Mouse (Mus musculus) mouse trophoblast stem cell (cell line): ENCODE results near the gene Jak1.

Experiments used
- in situ Hi-C, 2 experiments: fragments of 300-500 bp; cut with MseI, MboI; formaldehyde crosslinking; loops; 2 replicates in 1 of 2; 3 replicates in 1 of 2; pipeline ENCODE4 v1.15.1; 2025

Jak1 gene

GRCm38 (mm10) chr4:101155541-101155940 lies 109.5 kb downstream of the Jak1 start:
- in situ Hi-C loops, result no loop called here

- in situ Hi-C loops, result loop anchor here (5.0 to 25.0 kb wide), 3 partner anchors 145 to 560 kb away; no protein-coding TSS in a partner anchor
These were observed 118.0 kb downstream of the Jak1 start for GRCm38 (mm10) chr4:101146891-101147655.

GRCm38 (mm10) chr4:101146047-101146745 lies 118.9 kb downstream of the Jak1 start:
- in situ Hi-C loops, result loop anchor here (5.0 to 25.0 kb wide), 3 partner anchors 144 to 559 kb away; no protein-coding TSS in a partner anchor

- in situ Hi-C loops, result loop anchor here (5.0 to 25.0 kb wide), 3 partner anchors 142 to 557 kb away; no protein-coding TSS in a partner anchor
These were observed 120.3 kb downstream of the Jak1 start for GRCm38 (mm10) chr4:101144790-101145189.

GRCm38 (mm10) chr4:101144361-101144760 lies 120.7 kb downstream of the Jak1 start:
- in situ Hi-C loops, result loop anchor here in 1 of 2 experiments (25.0 kb wide), 1 partner anchor 557 kb away; no protein-coding TSS in a partner anchor

- in situ Hi-C loops, result loop anchor here in 1 of 2 experiments (25.0 kb wide), 1 partner anchor 557 kb away; no protein-coding TSS in a partner anchor
These were observed 121.2 kb downstream of the Jak1 start for GRCm38 (mm10) chr4:101143901-101144300.

- in situ Hi-C loops, result loop anchor here in 1 of 2 experiments (25.0 kb wide), 1 partner anchor 554 kb away; no protein-coding TSS in a partner anchor
These were observed 123.3 kb downstream of the Jak1 start for GRCm38 (mm10) chr4:101141768-101142167.

- in situ Hi-C loops, result loop anchor here (10.0 to 25.0 kb wide), 2 partner anchors 551 to 553 kb away; no protein-coding TSS in a partner anchor
These were observed 127.1 kb downstream of the Jak1 start for GRCm38 (mm10) chr4:101137975-101138374.

- in situ Hi-C loops, result loop anchor here (10.0 to 25.0 kb wide), 2 partner anchors 549 to 551 kb away; no protein-coding TSS in a partner anchor
These were observed 129.2 kb downstream of the Jak1 start for GRCm38 (mm10) chr4:101135909-101136308.

GRCm38 (mm10) chr4:101135013-101135412 lies 130.1 kb downstream of the Jak1 start:
- in situ Hi-C loops, result loop anchor here (10.0 to 25.0 kb wide), 2 partner anchors 548 to 550 kb away; no protein-coding TSS in a partner anchor

- in situ Hi-C loops, result no loop called here
These were observed 144.1 kb downstream of the Jak1 start for GRCm38 (mm10) chr4:101121002-101121401.

GRCm38 (mm10) chr4:101107122-101107521 lies 158.0 kb downstream of the Jak1 start:
- in situ Hi-C loops, result no loop called here
